ENCODE assay signal across 8 mouse cellular contexts in genomic region chr6:53782880-53783539, GRCm38 (mm10). TPM values are rescaled to one million over a fixed set of nuclear protein-coding genes. Genes with fewer than 3 reads are reported as not detected.
DNase-seq lines count a peak whose midpoint lies in the region; ATAC-seq and TF ChIP-seq lines count a peak whose summit lies in the region.

No protein-coding gene starts in this region.

- H3K27ac ChIP-seq in forebrain, embryonic 10.5 days: no peak overlapping the region
- H3K27ac ChIP-seq in forebrain, embryonic 15.5 days (replicated peaks): no peak overlapping the region
- no peak overlapping the region for H3K27ac ChIP-seq in lung, embryonic 16.5 days (ENCODE audit: low read length)
- no peak overlapping the region for H3K27ac ChIP-seq in small intestine, adult 2 months (ENCODE audit: insufficient read depth, low read depth, low read length)

- H3K4me2 ChIP-seq in forebrain, embryonic 15.5 days (replicated peaks): no peak overlapping the region
- H3K4me2 ChIP-seq in lung, embryonic 16.5 days (ENCODE audit: low read depth, low read length): no peak overlapping the region

- TF ChIP-seq CTCF in small intestine, adult 2 months (IDR thresholded peaks at IDR 0.05; ENCODE audit: extremely low read depth, insufficient read length, insufficient replicate concordance, low read depth, low read length): peak; percentile 29; the same call in 1 of the 2 replicates

- H3K27me3 ChIP-seq in forebrain, embryonic 10.5 days (ENCODE audit: poor library complexity, severe bottlenecking): no peaks in the 10 kb centered on the region
- no peaks in the 10 kb centered on the region for H3K27me3 ChIP-seq in forebrain, embryonic 15.5 days
- H3K27me3 ChIP-seq in lung, embryonic 16.5 days (ENCODE audit: control insufficient read depth, insufficient read depth, low read depth, low read length): no peaks in the 10 kb centered on the region; the same call in 1 of the 2 replicates
- H3K27me3 ChIP-seq in small intestine, adult 2 months (ENCODE audit: control insufficient read depth, insufficient read depth, low read length): no peaks in the 10 kb centered on the region

- no peak for ATAC-seq in forebrain, embryonic 15.5 days (replicated peaks)
- 0 out of 2 replicates have a peak, but pooled peaks have one; percentile 23 for ATAC-seq in lung, embryonic 16.5 days (ENCODE audit: low read depth)

- WGBS in forebrain, embryonic 10.5 days: 46% methylated on average over 16 of the region's 16 CpGs
- 43% methylated on average over 16 of the region's 16 CpGs for WGBS in forebrain, embryonic 15.5 days
- 42% methylated on average over 16 of the region's 16 CpGs for WGBS in lung, embryonic 16.5 days
- 39% methylated on average over 16 of the region's 16 CpGs for WGBS in small intestine, adult 2 months

- no peaks in the 10 kb centered on the region for H3K36me3 ChIP-seq in forebrain, embryonic 10.5 days (replicated peaks)
- H3K36me3 ChIP-seq in forebrain, embryonic 15.5 days: no peaks in the 10 kb centered on the region
- no peaks in the 10 kb centered on the region for H3K36me3 ChIP-seq in lung, embryonic 16.5 days (ENCODE audit: control insufficient read depth, insufficient read depth, low read length)
- H3K36me3 ChIP-seq in small intestine, adult 2 months (ENCODE audit: control insufficient read depth, insufficient read depth, low read length): no peaks in the 10 kb centered on the region

- H3K4me1 ChIP-seq in forebrain, embryonic 10.5 days: peaks cover 5% of the 10 kb centered on the region
- 0 out of 2 replicates have a peak, but pooled peaks cover 5% of the 10 kb centered on the region for H3K4me1 ChIP-seq in forebrain, embryonic 15.5 days
- H3K4me1 ChIP-seq in lung, embryonic 16.5 days (replicated peaks; ENCODE audit: control insufficient read depth, insufficient read depth, low read length): no peaks in the 10 kb centered on the region
- H3K4me1 ChIP-seq in small intestine, adult 2 months (ENCODE audit: control insufficient read depth, insufficient read depth, insufficient read length, low read length): no peaks in the 10 kb centered on the region

- peak; percentile 62 for DNase-seq in forebrain, embryonic 10.5 days (ENCODE audit: extremely low spot score, low spot score)
- peak; percentile 65 for DNase-seq in urinary bladder, postnatal 14 days (ENCODE audit: low spot score)
- DNase-seq in urinary bladder, adult 2 months (ENCODE audit: low spot score): no peak
- DNase-seq in embryo, embryonic 10.5 days (ENCODE audit: low spot score): peak; percentile 90
- DNase-seq in kidney, postnatal 10 days: peak; percentile 79

- TF ChIP-seq POLR2A in small intestine, adult 2 months (IDR thresholded peaks at IDR 0.05; ENCODE audit: low read depth, low read length): no peak

- no peak overlapping the region for H3K9ac ChIP-seq in forebrain, embryonic 15.5 days (replicated peaks)
- H3K9ac ChIP-seq in lung, embryonic 16.5 days (ENCODE audit: low read length): no peak overlapping the region

- no peaks in the 10 kb centered on the region for H3K9me3 ChIP-seq in forebrain, embryonic 10.5 days
- no peaks in the 10 kb centered on the region for H3K9me3 ChIP-seq in forebrain, embryonic 15.5 days
- no peaks in the 10 kb centered on the region for H3K9me3 ChIP-seq in lung, embryonic 16.5 days (ENCODE audit: control insufficient read depth, low read length)

- no peak overlapping the region for H3K4me3 ChIP-seq in forebrain, embryonic 10.5 days
- no peak overlapping the region for H3K4me3 ChIP-seq in forebrain, embryonic 15.5 days
- H3K4me3 ChIP-seq in lung, embryonic 16.5 days (ENCODE audit: low read length): no peak overlapping the region
- H3K4me3 ChIP-seq in small intestine, adult 2 months (ENCODE audit: low read depth, low read length): no peak overlapping the region

RNA-seq across cellular contexts. Expression of gene Tril, which starts 37.6 kb away (rescaled TPM):
- 36.5 and 41.6 TPM in 2 replicates for polyA plus RNA-seq in forebrain, embryonic 10.5 days (2016; fragmentation: Nextera tagmentation; extraction: Ambion mirVana)
- 5.9 and 7.6 TPM in 2 replicates for polyA plus RNA-seq in forebrain, embryonic 15.5 days (2015; fragmentation: Nextera tagmentation; extraction: Ambion mirVana)
- 8.7 and 12.6 TPM in 2 replicates for polyA plus RNA-seq in urinary bladder, adult 2 months (2012; rRNA removed)
- 33.9 and 38.9 TPM in 2 replicates for polyA plus RNA-seq in lung, embryonic 16.5 days (2015; fragmentation: Nextera tagmentation; extraction: Ambion mirVana)
- 4.2 and 8.2 TPM in 2 replicates for polyA plus RNA-seq in small intestine, adult 2 months (2012; rRNA removed)
